Comparison of ENCODE assay signal across 8 mouse cellular contexts in genomic region chr4:135856223-135857091, GRCm38 (mm10). TPM values are rescaled to one million over a fixed set of nuclear protein-coding genes. Genes with fewer than 3 reads are reported as not detected.
DNase-seq lines count a peak whose midpoint lies in the region; ATAC-seq and TF ChIP-seq lines count a peak whose summit lies in the region.

No protein-coding gene starts in this region.

- peak overlapping the region; percentile 95 for H3K4me3 ChIP-seq in embryonic facial prominence, embryonic 10.5 days
- H3K4me3 ChIP-seq in heart, adult 2 months: peak overlapping the region; percentile 90
- peak overlapping the region; percentile 93 for H3K4me3 ChIP-seq in liver, embryonic 13.5 days (replicated peaks)

- peaks cover 49% of the 10 kb centered on the region for H3K4me1 ChIP-seq in embryonic facial prominence, embryonic 10.5 days
- peaks cover 10% of the 10 kb centered on the region for H3K4me1 ChIP-seq in heart, adult 2 months (ENCODE audit: control insufficient read depth, insufficient read depth, low read length)
- H3K4me1 ChIP-seq in liver, embryonic 13.5 days (replicated peaks): peaks cover 71% of the 10 kb centered on the region

- intact Hi-C loops in heart, adult 2 months (cut with DNase I): loop anchor here (1.0 to 10.0 kb wide), 2 partner anchors 17 to 502 kb away; partner anchors contain the start of genes Pnrc2 and Srrm1

- TF ChIP-seq EP300 in heart, adult 2 months (IDR thresholded peaks at IDR 0.05; ENCODE audit: insufficient read depth, low read depth, low read length): no peak

- TF ChIP-seq POLR2A in heart, adult 2 months (IDR thresholded peaks at IDR 0.05; ENCODE audit: insufficient read depth, low read depth, low read length): no peak

- peaks cover 28% of the 10 kb centered on the region for H3K36me3 ChIP-seq in embryonic facial prominence, embryonic 10.5 days (replicated peaks)
- peaks cover 33% of the 10 kb centered on the region for H3K36me3 ChIP-seq in heart, adult 2 months (ENCODE audit: control insufficient read depth, insufficient read depth, low read length)
- H3K36me3 ChIP-seq in liver, embryonic 13.5 days: peaks cover 23% of the 10 kb centered on the region

- H3K79me2 ChIP-seq in heart, adult 2 months (replicated peaks; ENCODE audit: control insufficient read depth, insufficient read depth, low read length): peaks cover 3% of the 10 kb centered on the region

- peak overlapping the region; percentile 95 for H3K4me2 ChIP-seq in liver, embryonic 13.5 days

- no peaks in the 10 kb centered on the region for H3K9me3 ChIP-seq in embryonic facial prominence, embryonic 10.5 days
- H3K9me3 ChIP-seq in liver, embryonic 13.5 days (replicated peaks): no peaks in the 10 kb centered on the region

- peak overlapping the region; percentile 100 for H3K27ac ChIP-seq in embryonic facial prominence, embryonic 10.5 days (replicated peaks)
- peak overlapping the region; percentile 90 for H3K27ac ChIP-seq in heart, adult 2 months
- H3K27ac ChIP-seq in liver, embryonic 13.5 days: peak overlapping the region; percentile 96

- WGBS in embryonic facial prominence, embryonic 10.5 days: under 1% methylated on average over 91 of the region's 91 CpGs
- WGBS in heart, adult 2 months: 1% methylated on average over 78 of the region's 91 CpGs
- under 1% methylated on average over 91 of the region's 91 CpGs for WGBS in liver, embryonic 13.5 days (ENCODE audit: insufficient replicate concordance)

- H3K27me3 ChIP-seq in embryonic facial prominence, embryonic 10.5 days (replicated peaks; ENCODE audit: low read depth, poor library complexity, severe bottlenecking): no peaks in the 10 kb centered on the region
- H3K27me3 ChIP-seq in heart, adult 2 months (ENCODE audit: control insufficient read depth, insufficient read depth, low read length): no peaks in the 10 kb centered on the region
- no peaks in the 10 kb centered on the region for H3K27me3 ChIP-seq in liver, embryonic 13.5 days

- DNase-seq in 3T3-L1 (ENCODE audit: low read depth, low spot score): peak; percentile 68
- peak; percentile 78 to 91 for DNase-seq in adrenal gland, adult (ENCODE audit: inconsistent age in 2 of 2, low spot score in 1 of 2)
- DNase-seq in embryonic facial prominence, embryonic 10.5 days (ENCODE audit: low spot score): peak; percentile 83
- peak in 1 of 2 experiments; percentile 77 for DNase-seq in heart, adult 2 months
- DNase-seq in kidney, adult 9 months: peak; percentile 67
- DNase-seq in liver, embryonic 13.5 days: peak; percentile 55
- DNase-seq in naive thymus-derived CD4-positive, alpha-beta T cell, adult 2 months (ENCODE audit: low read depth): peak; percentile 58
- peak; percentile 84 for DNase-seq in testis, postnatal 14 days (ENCODE audit: low spot score)

- peak overlapping the region; percentile 99 for H3K9ac ChIP-seq in heart, adult 2 months (ENCODE audit: low read depth, low read length)
- peak overlapping the region; percentile 96 for H3K9ac ChIP-seq in liver, embryonic 13.5 days

- TF ChIP-seq CTCF in heart, adult 2 months (IDR thresholded peaks at IDR 0.05): no peak

- peak; percentile 70 for ATAC-seq in liver, embryonic 13.5 days (ENCODE audit: low read depth)

RNA-seq across cellular contexts. Expression of gene Srsf10, which starts 0.9 kb away (rescaled TPM):
- polyA plus RNA-seq in embryonic facial prominence, embryonic 10.5 days (2016; fragmentation: Nextera tagmentation; extraction: Ambion mirVana): 377 and 383 TPM in 2 replicates
- 10 to 100 TPM; 45.3 to 49.1 TPM for total RNA-seq in heart, adult 2 months (2021)
- 28.8 and 37.7 TPM in 2 replicates for polyA plus RNA-seq in heart, adult 2 months (2012; rRNA removed)
- 119 and 147 TPM in 2 replicates for polyA plus RNA-seq in liver, embryonic 13.5 days (2015; fragmentation: Nextera tagmentation; extraction: Ambion mirVana)

RNA-seq across cellular contexts. Expression of gene Pnrc2, which starts 17.2 kb away (rescaled TPM):
- 177 and 186 TPM in 2 replicates for polyA plus RNA-seq in embryonic facial prominence, embryonic 10.5 days (2016; fragmentation: Nextera tagmentation; extraction: Ambion mirVana)
- 10 to 100 TPM; 58.8 to 81.2 TPM for total RNA-seq in heart, adult 2 months (2021)
- polyA plus RNA-seq in heart, adult 2 months (2012; rRNA removed): 14.9 and 35.4 TPM in 2 replicates
- polyA plus RNA-seq in liver, embryonic 13.5 days (2015; fragmentation: Nextera tagmentation; extraction: Ambion mirVana): 88.0 and 109 TPM in 2 replicates

RNA-seq across cellular contexts. Expression of gene Cnr2, which starts 38.7 kb away (rescaled TPM):
- 0.15 and 0.43 TPM in 2 replicates for polyA plus RNA-seq in embryonic facial prominence, embryonic 10.5 days (2016; fragmentation: Nextera tagmentation; extraction: Ambion mirVana)
- under 1 TPM; 0.23 to 0.59 TPM for total RNA-seq in heart, adult 2 months (2021)
- 0.64 and 0.88 TPM in 2 replicates for polyA plus RNA-seq in heart, adult 2 months (2012; rRNA removed)
- 2.5 and 3.0 TPM in 2 replicates for polyA plus RNA-seq in liver, embryonic 13.5 days (2015; fragmentation: Nextera tagmentation; extraction: Ambion mirVana)
